Mouse (Mus musculus): ENCODE data around the gene Pde4c. TPM values are rescaled to one million over a fixed set of nuclear protein-coding genes. Genes with fewer than 3 reads are reported as not detected.

Pde4c gene
- polyA plus RNA-seq, 1 experiment from 2014 or later, result 0.27 TPM

DNA sequence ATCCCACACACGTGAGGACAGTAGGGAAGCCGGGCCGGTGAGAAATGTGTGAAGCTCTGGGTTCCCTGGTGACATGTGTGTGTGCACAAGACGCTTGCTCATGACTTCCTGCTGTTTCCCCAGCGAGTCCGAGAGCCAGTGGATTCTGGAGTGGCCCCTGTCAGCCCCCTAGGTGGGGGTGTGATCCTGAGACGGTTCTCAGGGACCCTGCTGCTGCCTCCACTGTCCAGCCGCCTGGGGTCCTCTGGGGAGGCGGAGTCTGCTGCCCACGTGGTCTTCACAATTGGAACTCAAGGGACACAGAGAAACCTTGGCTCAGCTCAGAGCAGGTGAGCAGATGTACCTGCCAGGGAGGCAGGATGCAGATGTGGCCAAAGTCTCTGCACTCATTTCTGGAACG is 3.2 kb downstream of the Pde4c start:
- Histone ChIP-seq H3K36me3 (ENCODE audit: control insufficient read depth, insufficient read depth, low read length) (no peaks in the 10 kb centered on the region), H3K9me3 (ENCODE audit: control insufficient read depth, low read length) (no peaks in the 10 kb centered on the region), H3K4me3 (ENCODE audit: low read depth, low read length) (no peak overlapping the region), H3K4me1 (ENCODE audit: control insufficient read depth, insufficient read depth, low read length) (no peaks in the 10 kb centered on the region), H3K27ac (ENCODE audit: low read depth, low read length) (no peak overlapping the region), H3K4me2 (ENCODE audit: low read depth, low read length) (no peak overlapping the region), H3K27me3 (ENCODE audit: control insufficient read depth, insufficient read depth, low read length) (0 out of 2 replicates have a peak, but pooled peaks cover 5% of the 10 kb centered on the region), H3K9ac (replicated peaks; ENCODE audit: low read depth, low read length) (no peak overlapping the region)
- ATAC-seq (ENCODE audit: low read depth), result no peak
- WGBS, result 46% methylated on average over 11 of the region's 11 CpGs

- H3K27me3 ChIP-seq (ENCODE audit: control insufficient read depth, insufficient read depth, low read length), result peaks cover 5% of the 10 kb centered on the region; the same call in 1 of the 2 replicates
- H3K4me1 ChIP-seq (ENCODE audit: control insufficient read depth, insufficient read depth, low read length), result no peaks in the 10 kb centered on the region
- H3K4me2 ChIP-seq (ENCODE audit: low read depth, low read length), result 0 out of 2 replicates have a peak overlapping the region, but pooled peaks have one; percentile 24
- 5% methylated on average over 34 of the region's 34 CpGs for WGBS
- no peaks in the 10 kb centered on the region for H3K36me3 ChIP-seq (ENCODE audit: control insufficient read depth, insufficient read depth, low read length)
- no peak overlapping the region for H3K9ac ChIP-seq (replicated peaks; ENCODE audit: low read depth, low read length)
- H3K4me3 ChIP-seq (ENCODE audit: low read depth, low read length), result peak overlapping the region; percentile 1; the same call in 1 of the 2 replicates
- no peak overlapping the region for H3K27ac ChIP-seq (ENCODE audit: low read depth, low read length)
- no peak; the same call in 1 of the 2 replicates for ATAC-seq (ENCODE audit: low read depth)
- H3K9me3 ChIP-seq (ENCODE audit: control insufficient read depth, low read length), result no peaks in the 10 kb centered on the region
Measured at GRCm38 (mm10) chr8:70729808-70730475, 6.4 kb downstream of the Pde4c start.

- no peak for ATAC-seq (ENCODE audit: low read depth)
- Histone ChIP-seq H3K4me2 (ENCODE audit: low read depth, low read length) (no peak overlapping the region), H3K36me3 (ENCODE audit: control insufficient read depth, insufficient read depth, low read length) (no peaks in the 10 kb centered on the region), H3K27ac (ENCODE audit: low read depth, low read length) (no peak overlapping the region), H3K9ac (replicated peaks; ENCODE audit: low read depth, low read length) (no peak overlapping the region), H3K4me1 (ENCODE audit: control insufficient read depth, insufficient read depth, low read length) (no peaks in the 10 kb centered on the region), H3K4me3 (ENCODE audit: low read depth, low read length) (no peak overlapping the region), H3K9me3 (ENCODE audit: control insufficient read depth, low read length) (no peaks in the 10 kb centered on the region), H3K27me3 (ENCODE audit: control insufficient read depth, insufficient read depth, low read length) (peaks cover 5% of the 10 kb centered on the region; the same call in 1 of the 2 replicates)
- WGBS, result 88% methylated on average over 4 of the region's 4 CpGs
Measured at GRCm38 (mm10) chr8:70730956-70731355, 7.4 kb downstream of the Pde4c start.

DNA sequence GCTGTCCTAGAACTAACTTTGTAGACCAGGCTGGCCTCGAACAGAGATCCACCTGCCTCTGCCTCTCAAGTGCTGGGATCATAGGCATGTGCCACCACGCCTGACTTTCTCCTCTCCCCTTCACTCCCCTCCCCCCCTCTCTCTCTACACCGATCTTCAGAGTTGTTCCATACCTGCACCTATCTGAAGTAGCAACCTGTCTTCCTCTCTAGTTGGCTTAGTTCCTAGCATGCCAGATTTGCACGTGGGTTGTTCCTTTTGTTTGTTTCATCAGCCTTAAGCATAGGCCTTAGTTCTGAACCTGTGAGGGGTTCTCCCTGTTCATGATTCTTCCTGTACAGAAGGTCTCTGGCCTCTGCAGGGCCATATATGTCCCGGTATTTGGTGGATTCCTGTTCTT is 14.2 kb downstream of the Pde4c start:
- Histone ChIP-seq H3K9me3 (ENCODE audit: control insufficient read depth, low read length) (no peaks in the 10 kb centered on the region), H3K4me1 (ENCODE audit: control insufficient read depth, insufficient read depth, low read length) (no peaks in the 10 kb centered on the region), H3K9ac (replicated peaks; ENCODE audit: low read depth, low read length) (no peak overlapping the region), H3K27me3 (ENCODE audit: control insufficient read depth, insufficient read depth, low read length) (peaks cover 6% of the 10 kb centered on the region; the same call in 1 of the 2 replicates), H3K4me2 (ENCODE audit: low read depth, low read length) (no peak overlapping the region), H3K36me3 (ENCODE audit: control insufficient read depth, insufficient read depth, low read length) (no peaks in the 10 kb centered on the region), H3K4me3 (ENCODE audit: low read depth, low read length) (no peak overlapping the region), H3K27ac (ENCODE audit: low read depth, low read length) (no peak overlapping the region)
- WGBS, result 72% methylated on average over 5 of the region's 5 CpGs
- no peak for ATAC-seq (ENCODE audit: low read depth)

GRCm38 (mm10) chr8:70738211-70738610 is 14.7 kb downstream of the Pde4c start:
- H3K4me3 ChIP-seq (ENCODE audit: low read depth, low read length), result no peak overlapping the region
- 0 out of 2 replicates have a peak, but pooled peaks cover 2% of the 10 kb centered on the region for H3K4me1 ChIP-seq (ENCODE audit: control insufficient read depth, insufficient read depth, low read length)
- peaks cover 9% of the 10 kb centered on the region; the same call in 1 of the 2 replicates for H3K27me3 ChIP-seq (ENCODE audit: control insufficient read depth, insufficient read depth, low read length)
- no peak for ATAC-seq (ENCODE audit: low read depth)
- H3K36me3 ChIP-seq (ENCODE audit: control insufficient read depth, insufficient read depth, low read length), result no peaks in the 10 kb centered on the region
- H3K9ac ChIP-seq (replicated peaks; ENCODE audit: low read depth, low read length), result no peak overlapping the region
- H3K4me2 ChIP-seq (ENCODE audit: low read depth, low read length), result no peak overlapping the region
- H3K9me3 ChIP-seq (ENCODE audit: control insufficient read depth, low read length), result no peaks in the 10 kb centered on the region
- H3K27ac ChIP-seq (ENCODE audit: low read depth, low read length), result no peak overlapping the region
- WGBS, result 74% methylated on average over 3 of the region's 3 CpGs

GRCm38 (mm10) chr8:70741661-70742060 is 18.1 kb downstream of the Pde4c start:
- peaks cover 30% of the 10 kb centered on the region for H3K27me3 ChIP-seq (ENCODE audit: control insufficient read depth, insufficient read depth, low read length)

DNA sequence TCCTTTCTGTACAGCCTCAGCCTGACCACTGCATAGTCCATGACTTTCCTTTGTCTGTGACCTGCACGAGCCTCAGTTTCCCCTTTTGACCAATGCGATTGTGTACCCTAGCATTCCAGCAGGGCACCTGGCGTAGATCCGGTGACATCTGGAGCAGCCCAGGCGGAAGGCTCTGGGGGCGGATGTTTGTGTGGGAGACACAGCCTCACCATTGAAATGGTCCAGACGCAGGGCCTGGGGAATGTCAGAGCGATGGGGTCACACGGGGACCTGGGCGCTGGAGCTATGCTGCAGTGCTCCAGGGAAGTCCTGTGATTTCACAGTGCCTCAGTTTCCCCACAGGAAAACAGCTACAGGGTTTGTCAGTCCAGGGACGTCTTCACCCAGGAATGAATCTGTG is 18.7 kb downstream of the Pde4c start:
- no peak overlapping the region for H3K9ac ChIP-seq (replicated peaks; ENCODE audit: low read depth, low read length)
- no peak for ATAC-seq (ENCODE audit: low read depth)
- H3K4me3 ChIP-seq (ENCODE audit: low read depth, low read length), result no peak overlapping the region
- peaks cover 5% of the 10 kb centered on the region; the same call in 1 of the 2 replicates for H3K4me1 ChIP-seq (ENCODE audit: control insufficient read depth, insufficient read depth, low read length)
- no peak overlapping the region for H3K4me2 ChIP-seq (ENCODE audit: low read depth, low read length)
- 72% methylated on average over 11 of the region's 11 CpGs for WGBS
- H3K36me3 ChIP-seq (ENCODE audit: control insufficient read depth, insufficient read depth, low read length), result no peaks in the 10 kb centered on the region
- no peaks in the 10 kb centered on the region for H3K9me3 ChIP-seq (ENCODE audit: control insufficient read depth, low read length)
- peaks cover 30% of the 10 kb centered on the region for H3K27me3 ChIP-seq (ENCODE audit: control insufficient read depth, insufficient read depth, low read length)
- H3K27ac ChIP-seq (ENCODE audit: low read depth, low read length), result no peak overlapping the region

More at GRCm38 (mm10) chr8:70741661-70742060, 18.1 kb downstream of the Pde4c start:
- Histone ChIP-seq H3K27ac (ENCODE audit: low read depth, low read length) (no peak overlapping the region), H3K4me3 (ENCODE audit: low read depth, low read length) (no peak overlapping the region), H3K4me1 (ENCODE audit: control insufficient read depth, insufficient read depth, low read length) (peaks cover 5% of the 10 kb centered on the region; the same call in 1 of the 2 replicates), H3K9me3 (ENCODE audit: control insufficient read depth, low read length) (no peaks in the 10 kb centered on the region), H3K36me3 (ENCODE audit: control insufficient read depth, insufficient read depth, low read length) (no peaks in the 10 kb centered on the region), H3K9ac (replicated peaks; ENCODE audit: low read depth, low read length) (no peak overlapping the region), H3K4me2 (ENCODE audit: low read depth, low read length) (no peak overlapping the region)
- 67% methylated on average over 5 of the region's 5 CpGs for WGBS
- no peak for ATAC-seq (ENCODE audit: low read depth)

DNA sequence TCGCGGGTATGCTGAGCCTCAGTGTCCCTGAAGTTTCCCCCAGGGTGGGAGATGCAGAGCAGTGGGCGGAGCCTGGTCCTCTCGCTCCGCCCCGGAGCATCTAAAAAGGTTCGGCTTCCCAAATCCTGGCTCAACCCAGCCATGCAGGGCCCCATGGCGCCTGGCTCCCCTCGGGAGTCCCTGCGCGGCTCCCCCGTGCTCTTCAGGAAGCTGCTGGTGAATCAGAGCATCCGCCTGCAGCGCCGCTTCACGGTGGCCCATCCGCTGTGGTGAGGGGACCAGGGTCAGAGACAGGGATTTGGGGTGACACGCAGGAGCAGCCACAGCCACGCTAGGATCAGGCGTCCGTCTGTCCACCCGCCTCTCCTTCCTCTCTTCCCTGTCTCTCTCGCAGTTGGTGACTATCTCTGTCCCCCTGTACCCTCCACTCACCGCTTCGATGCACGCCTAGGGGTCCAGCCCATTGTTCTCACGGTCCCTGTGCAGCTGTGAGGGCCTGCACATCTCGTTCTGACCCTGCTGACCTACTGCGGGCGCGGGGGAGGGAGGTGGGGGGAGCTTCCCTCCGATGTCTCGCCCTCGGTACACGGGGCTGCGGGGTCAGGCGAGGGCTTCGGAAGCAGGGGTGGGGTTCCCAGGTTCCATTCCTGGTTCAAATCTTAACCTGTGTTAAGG is 19.6 kb downstream of the Pde4c start:
- peak overlapping the region; percentile 9; the same call in 1 of the 2 replicates for H3K4me3 ChIP-seq (ENCODE audit: low read depth, low read length)
- no peaks in the 10 kb centered on the region for H3K36me3 ChIP-seq (ENCODE audit: control insufficient read depth, insufficient read depth, low read length)
- H3K4me2 ChIP-seq (ENCODE audit: low read depth, low read length), result peak overlapping the region; percentile 33
- no peak for ATAC-seq (ENCODE audit: low read depth)
- no peak overlapping the region for H3K27ac ChIP-seq (ENCODE audit: low read depth, low read length)
- H3K9ac ChIP-seq (replicated peaks; ENCODE audit: low read depth, low read length), result peak overlapping the region; percentile 32; the same call in 1 of the 2 replicates
- no peaks in the 10 kb centered on the region for H3K9me3 ChIP-seq (ENCODE audit: control insufficient read depth, low read length)
- H3K27me3 ChIP-seq (ENCODE audit: control insufficient read depth, insufficient read depth, low read length), result peaks cover 30% of the 10 kb centered on the region
- WGBS, result 3% methylated on average over 38 of the region's 38 CpGs
- peaks cover 5% of the 10 kb centered on the region; the same call in 1 of the 2 replicates for H3K4me1 ChIP-seq (ENCODE audit: control insufficient read depth, insufficient read depth, low read length)
